Mouse (Mus musculus): Measurements from ENCODE around the gene Bank1.

GRCm38 (mm10) chr3:136109411-136110139, 216.3 kb downstream of the Bank1 start:
- TF ChIP-seq POLR2A (IDR thresholded peaks at IDR 0.05; ENCODE audit: low read depth, low read length) = no peak
- no peak for TF ChIP-seq CTCF (conservative IDR thresholded peaks at IDR 0.05; ENCODE audit: insufficient read depth, insufficient read length, low read depth, low read length)

Measured in kidney, adult 2 months (tissue).